Mouse (Mus musculus): ENCODE measurements at regions not wholly inside any gene's neighbourhood (a gene's known extent, or its start where the extent isn't known, plus 50 kb on each side); places are given as distances from the start of the nearest gene placed in this dataset.

DNA sequence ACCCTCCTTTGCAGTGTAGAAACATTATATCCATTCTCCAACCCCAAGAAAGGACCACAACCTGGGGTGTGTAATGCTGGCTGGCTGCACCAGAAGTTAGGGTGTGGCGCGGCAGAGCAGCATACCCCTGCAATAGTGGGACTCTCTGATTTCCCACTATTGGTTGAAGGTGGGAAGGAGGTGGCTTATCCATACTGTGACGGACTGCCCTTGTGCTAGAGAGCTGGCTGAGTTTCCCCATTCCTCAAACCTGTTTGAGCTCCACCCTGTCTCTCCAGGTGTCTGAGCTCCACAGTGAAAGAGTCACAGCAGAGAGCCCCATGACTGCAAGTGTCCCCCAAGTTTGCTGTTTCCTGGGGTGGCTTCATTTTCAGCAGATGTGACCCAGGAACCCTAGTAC is 79.6 kb downstream of the Sik1 start:
- TF ChIP-seq CTCF (conservative IDR thresholded peaks at IDR 0.05; ENCODE audit: low read length) (no peak), POU5F1 (IDR thresholded peaks at IDR 0.05; ENCODE audit: borderline replicate concordance, low read length) (no peak)

Measured in E14TG2a.4 (cell line).